Mouse (Mus musculus) myocyte (in vitro differentiated cells): ENCODE results near the gene Polr2c.

ENCODE experiments used
- E2F4 ChIP-seq: IDR thresholded peaks from one replicate; pipeline ENCODE4 v1.6.1; 2011; ENCODE audit warnings: mild to moderate bottlenecking, control low read depth, moderate library complexity; ENCODE audit not compliant: insufficient read depth
- MAX ChIP-seq: IDR thresholded peaks from one replicate; pipeline ENCODE4 v1.6.1; 2011; ENCODE audit warnings: low read depth, mild to moderate bottlenecking, control low read depth
- MYOD1 ChIP-seq, 3 experiments: IDR thresholded peaks; one replicate each; pipeline ENCODE4 v1.6.1; 2011; ENCODE audit warnings: control low read depth in 2 of 3, low read depth in 2 of 3, mild to moderate bottlenecking in 2 of 3, moderate library complexity in 1 of 3; ENCODE audit not compliant: insufficient read length in 2 of 3, control insufficient read depth in 1 of 3
- MYOG ChIP-seq, 3 experiments: IDR thresholded peaks; one replicate each; pipeline ENCODE4 v1.6.1; 2011; ENCODE audit warnings: control low read depth in 2 of 3, low read depth in 2 of 3, mild to moderate bottlenecking in 2 of 3; ENCODE audit not compliant: insufficient read length in 2 of 3, control insufficient read depth in 1 of 3, insufficient read depth in 1 of 3
- POLR2A ChIP-seq: IDR thresholded peaks from one replicate; pipeline ENCODE4 v1.6.1; 2011; ENCODE audit warnings: low read depth, mild to moderate bottlenecking, control low read depth, moderate library complexity; ENCODE audit not compliant: insufficient read length
- USF1 ChIP-seq: IDR thresholded peaks from one replicate; pipeline ENCODE4 v1.6.1; 2011; ENCODE audit warnings: low read depth, mild to moderate bottlenecking, control low read depth, moderate library complexity

DNA sequence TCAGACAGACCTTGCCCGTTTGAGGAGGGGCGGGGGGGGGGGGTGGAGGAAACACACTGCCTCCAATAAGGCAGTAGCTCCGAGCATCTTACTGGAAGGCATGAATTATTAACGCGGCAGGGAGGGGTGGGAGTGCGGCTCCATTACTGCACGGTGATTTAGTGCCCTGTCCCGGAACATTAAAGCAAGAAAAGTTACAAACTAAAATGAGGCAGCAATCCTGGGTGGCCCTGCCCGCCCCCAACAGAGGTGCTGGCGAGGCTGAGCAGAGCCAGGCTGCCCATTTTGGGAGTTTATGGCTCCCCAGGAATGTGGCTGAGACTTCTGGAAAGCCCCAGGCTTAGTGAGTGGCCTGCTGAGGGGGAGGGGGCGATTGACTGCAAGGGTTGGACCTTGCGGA, 46.5 kb downstream of the Polr2c start:
- TF ChIP-seq POLR2A (no peak), E2F4 (no peak), USF1 (no peak), MYOD1 (IDR thresholded peaks at IDR 0.05; ENCODE audit: control insufficient read depth in 1 of 3, insufficient read length in 2 of 3, low read depth in 2 of 3) (no peak), MYOG (IDR thresholded peaks at IDR 0.05; ENCODE audit: control insufficient read depth in 1 of 3, insufficient read depth in 1 of 3, insufficient read length in 2 of 3, low read depth in 2 of 3) (no peak), MAX (no peak)
